Mouse (Mus musculus): Measurements from ENCODE around the gene Chil1.
A peak's percentile ranks its signal among the peaks of the same experiment; 100 is the strongest.

The Chil1 gene

GRCm38 (mm10) chr1:134184089-134184488, 2.1 kb downstream of the Chil1 start:
- Histone ChIP-seq H3K4me3 (replicated peaks; ENCODE audit: low read length) (no peak overlapping the region), H3K9me3 (ENCODE audit: low read length) (no peaks in the 10 kb centered on the region)
- no peak for TF ChIP-seq NANOG (IDR thresholded peaks at IDR 0.05; ENCODE audit: borderline replicate concordance, low read length)
- no peak for TF ChIP-seq POU5F1 (IDR thresholded peaks at IDR 0.05; ENCODE audit: borderline replicate concordance, low read length)
- TF ChIP-seq CTCF (conservative IDR thresholded peaks at IDR 0.05; ENCODE audit: low read length), result no peak

GRCm38 (mm10) chr1:134188217-134188616, 6.2 kb downstream of the Chil1 start:
- Histone ChIP-seq H3K4me3 (replicated peaks; ENCODE audit: low read length) (peak overlapping the region; percentile 66), H3K27me3 (ENCODE audit: insufficient read depth, low read length) (peaks cover 19% of the 10 kb centered on the region), H3K36me3 (ENCODE audit: insufficient read depth, low read length) (no peaks in the 10 kb centered on the region), H3K9me3 (ENCODE audit: low read length) (no peaks in the 10 kb centered on the region), H3K4me1 (replicated peaks; ENCODE audit: low read depth, low read length) (peaks cover 62% of the 10 kb centered on the region)
- TF ChIP-seq POU5F1 (IDR thresholded peaks at IDR 0.05; ENCODE audit: borderline replicate concordance, low read length) (no peak), CTCF (conservative IDR thresholded peaks at IDR 0.05; ENCODE audit: low read length) (no peak)

More at GRCm38 (mm10) chr1:134184089-134184488, 2.1 kb downstream of the Chil1 start:
- H3K27me3 ChIP-seq (ENCODE audit: insufficient read depth, low read length), result peaks cover 2% of the 10 kb centered on the region; the same call in 1 of the 2 replicates
- H3K36me3 ChIP-seq (ENCODE audit: insufficient read depth, low read length), result no peaks in the 10 kb centered on the region
- H3K4me1 ChIP-seq (replicated peaks; ENCODE audit: low read depth, low read length), result peaks cover 45% of the 10 kb centered on the region

- Histone ChIP-seq H3K27me3 (ENCODE audit: insufficient read depth, low read length) (peaks cover 21% of the 10 kb centered on the region), H3K4me1 (replicated peaks; ENCODE audit: low read depth, low read length) (peaks cover 71% of the 10 kb centered on the region), H3K36me3 (ENCODE audit: insufficient read depth, low read length) (no peaks in the 10 kb centered on the region), H3K9me3 (ENCODE audit: low read length) (no peaks in the 10 kb centered on the region), H3K4me3 (replicated peaks; ENCODE audit: low read length) (peak overlapping the region; percentile 66)
- TF ChIP-seq POU5F1 (IDR thresholded peaks at IDR 0.05; ENCODE audit: borderline replicate concordance, low read length), result no peak
- no peak for TF ChIP-seq NANOG (IDR thresholded peaks at IDR 0.05; ENCODE audit: borderline replicate concordance, low read length)
- TF ChIP-seq CTCF (conservative IDR thresholded peaks at IDR 0.05; ENCODE audit: low read length), result no peak
Observed at GRCm38 (mm10) chr1:134188989-134189729, 7.2 kb downstream of the Chil1 start.

DNA sequence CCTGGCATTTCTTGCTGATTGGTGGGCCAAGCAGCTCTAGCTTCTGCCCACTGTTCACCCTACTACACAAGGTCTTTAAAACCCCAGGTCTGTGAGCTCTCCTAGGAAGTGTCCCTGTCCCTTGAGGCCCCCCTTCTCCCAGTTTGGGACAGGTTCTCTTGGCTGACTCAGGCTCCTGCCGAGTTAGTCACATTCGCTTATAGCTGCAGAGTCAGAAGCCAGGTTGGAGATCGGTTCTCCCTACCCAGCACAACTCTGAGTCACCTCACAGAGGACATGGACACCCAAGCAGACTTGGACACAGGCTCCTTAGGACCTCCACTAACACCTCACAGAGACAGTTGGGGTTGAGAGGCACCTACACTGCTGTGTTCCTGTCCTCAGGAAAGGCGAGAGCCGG, 9.2 kb downstream of the Chil1 start:
- H3K9me3 ChIP-seq (ENCODE audit: low read length), result no peaks in the 10 kb centered on the region
- H3K4me1 ChIP-seq (replicated peaks; ENCODE audit: low read depth, low read length), result peaks cover 83% of the 10 kb centered on the region
- peaks cover 21% of the 10 kb centered on the region for H3K27me3 ChIP-seq (ENCODE audit: insufficient read depth, low read length)
- TF ChIP-seq CTCF (conservative IDR thresholded peaks at IDR 0.05; ENCODE audit: low read length) (no peak), POU5F1 (IDR thresholded peaks at IDR 0.05; ENCODE audit: borderline replicate concordance, low read length) (no peak), NANOG (IDR thresholded peaks at IDR 0.05; ENCODE audit: borderline replicate concordance, low read length) (no peak)
- no peak overlapping the region for H3K4me3 ChIP-seq (replicated peaks; ENCODE audit: low read length)
- no peaks in the 10 kb centered on the region for H3K36me3 ChIP-seq (ENCODE audit: insufficient read depth, low read length)

DNA sequence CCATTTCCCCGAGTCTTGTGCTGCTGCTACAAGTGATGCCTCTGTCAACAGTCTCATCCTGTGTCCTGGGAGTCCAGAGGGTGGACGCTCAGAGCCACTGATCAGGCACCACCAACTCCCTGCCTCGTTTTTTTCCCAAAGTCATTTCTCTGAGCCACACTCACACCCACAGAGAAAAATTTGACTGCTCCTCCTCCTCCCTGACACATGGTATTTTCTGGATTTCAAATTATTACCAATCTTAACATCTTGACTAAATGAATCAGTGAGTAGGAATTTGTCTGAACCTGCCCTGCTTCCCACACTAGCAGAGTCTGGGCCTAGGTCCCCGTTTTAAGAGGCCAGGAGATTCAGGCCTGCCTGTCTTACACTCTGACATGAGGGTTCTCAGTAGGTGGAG, 10.0 kb downstream of the Chil1 start:
- peaks cover 24% of the 10 kb centered on the region for H3K27me3 ChIP-seq (ENCODE audit: insufficient read depth, low read length)
- H3K36me3 ChIP-seq (ENCODE audit: insufficient read depth, low read length), result no peaks in the 10 kb centered on the region
- no peaks in the 10 kb centered on the region for H3K9me3 ChIP-seq (ENCODE audit: low read length)
- no peak overlapping the region for H3K4me3 ChIP-seq (replicated peaks; ENCODE audit: low read length)
- TF ChIP-seq NANOG (IDR thresholded peaks at IDR 0.05; ENCODE audit: borderline replicate concordance, low read length), result no peak
- TF ChIP-seq CTCF (conservative IDR thresholded peaks at IDR 0.05; ENCODE audit: low read length), result no peak
- no peak for TF ChIP-seq POU5F1 (IDR thresholded peaks at IDR 0.05; ENCODE audit: borderline replicate concordance, low read length)
- peaks cover 88% of the 10 kb centered on the region for H3K4me1 ChIP-seq (replicated peaks; ENCODE audit: low read depth, low read length)

- H3K4me1 ChIP-seq (replicated peaks; ENCODE audit: low read depth, low read length), result peaks cover 87% of the 10 kb centered on the region
Observed at GRCm38 (mm10) chr1:134193126-134193525, 11.2 kb downstream of the Chil1 start, which contains the start of gene Mybph. Mybph (plus strand) TSS chr1:134193448.

GRCm38 (mm10) chr1:134193674-134194197, 11.8 kb downstream of the Chil1 start:
- Histone ChIP-seq H3K9me3 (ENCODE audit: low read length) (no peaks in the 10 kb centered on the region), H3K36me3 (ENCODE audit: insufficient read depth, low read length) (no peaks in the 10 kb centered on the region), H3K4me1 (replicated peaks; ENCODE audit: low read depth, low read length) (peaks cover 81% of the 10 kb centered on the region), H3K4me3 (replicated peaks; ENCODE audit: low read length) (0 out of 2 replicates have a peak overlapping the region, but pooled peaks have one; percentile 13), H3K27me3 (ENCODE audit: insufficient read depth, low read length) (peaks cover 24% of the 10 kb centered on the region)
- TF ChIP-seq CTCF (conservative IDR thresholded peaks at IDR 0.05; ENCODE audit: low read length), result no peak
- TF ChIP-seq NANOG (IDR thresholded peaks at IDR 0.05; ENCODE audit: borderline replicate concordance, low read length), result no peak
- no peak for TF ChIP-seq POU5F1 (IDR thresholded peaks at IDR 0.05; ENCODE audit: borderline replicate concordance, low read length)

More at GRCm38 (mm10) chr1:134193126-134193525, 11.2 kb downstream of the Chil1 start, which contains the start of gene Mybph:
- Histone ChIP-seq H3K4me3 (replicated peaks; ENCODE audit: low read length) (0 out of 2 replicates have a peak within 1 kb of the TSS, but pooled peaks have one; percentile 13), H3K9me3 (ENCODE audit: low read length) (no peaks in the 10 kb centered on the region), H3K36me3 (ENCODE audit: insufficient read depth, low read length) (no peaks in the 10 kb centered on the region), H3K27me3 (ENCODE audit: insufficient read depth, low read length) (peaks cover 24% of the 10 kb centered on the region)
- no peak for TF ChIP-seq NANOG (IDR thresholded peaks at IDR 0.05; ENCODE audit: borderline replicate concordance, low read length)
- no peak for TF ChIP-seq POU5F1 (IDR thresholded peaks at IDR 0.05; ENCODE audit: borderline replicate concordance, low read length)
- TF ChIP-seq CTCF (conservative IDR thresholded peaks at IDR 0.05; ENCODE audit: low read length), result no peak

- Histone ChIP-seq H3K9me3 (ENCODE audit: low read length) (no peaks in the 10 kb centered on the region), H3K4me3 (replicated peaks; ENCODE audit: low read length) (no peak overlapping the region), H3K36me3 (ENCODE audit: insufficient read depth, low read length) (no peaks in the 10 kb centered on the region), H3K27me3 (ENCODE audit: insufficient read depth, low read length) (peaks cover 24% of the 10 kb centered on the region), H3K4me1 (replicated peaks; ENCODE audit: low read depth, low read length) (peaks cover 74% of the 10 kb centered on the region)
- no peak for TF ChIP-seq CTCF (conservative IDR thresholded peaks at IDR 0.05; ENCODE audit: low read length)
- TF ChIP-seq NANOG (IDR thresholded peaks at IDR 0.05; ENCODE audit: borderline replicate concordance, low read length), result no peak
- no peak for TF ChIP-seq POU5F1 (IDR thresholded peaks at IDR 0.05; ENCODE audit: borderline replicate concordance, low read length)
Observed at GRCm38 (mm10) chr1:134194298-134195022, 12.5 kb downstream of the Chil1 start.

Measured in E14TG2a.4 (cell line).